Mouse (Mus musculus): ENCODE results near the gene Guk1.
A peak's percentile ranks its signal among the peaks of the same experiment; 100 is the strongest.
"Not testable (repeated sequence)": the region's sequence is repeated elsewhere in the genome, so short reads cannot be mapped to it uniquely, and the experiment has no call there.

The Guk1 gene

GRCm38 (mm10) chr11:59192059-59192386 is at the start of gene Guk1:
Guk1 (minus strand) TSS chr11:59192212.
- no peak for DNase-seq (ENCODE audit: low spot score)

DNA sequence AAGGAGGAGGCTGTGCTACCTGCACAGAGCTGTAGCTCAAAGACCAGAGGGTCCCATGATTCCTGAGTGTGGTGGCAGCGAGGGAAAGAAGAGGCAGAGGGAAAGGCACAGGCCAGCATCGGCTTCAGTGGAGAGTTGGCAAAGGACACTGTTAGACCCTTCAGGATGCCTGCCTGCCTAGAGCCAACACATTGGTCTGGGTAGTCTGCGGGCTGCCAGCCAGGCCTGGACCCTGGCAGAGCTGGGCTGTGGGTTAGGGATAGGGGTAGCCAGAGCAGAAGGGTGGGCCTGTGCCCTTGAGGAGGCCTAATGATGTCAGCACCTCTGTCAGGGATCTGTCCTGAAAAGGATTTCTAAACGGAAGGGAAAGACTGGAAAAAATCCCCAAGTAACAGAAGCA is 47.8 kb upstream of the Guk1 start:
- no peak for DNase-seq (ENCODE audit: low spot score)

GRCm38 (mm10) chr11:59239428-59239785 is 47.4 kb upstream of the Guk1 start:
- DNase-seq (ENCODE audit: low spot score): no peak

DNA sequence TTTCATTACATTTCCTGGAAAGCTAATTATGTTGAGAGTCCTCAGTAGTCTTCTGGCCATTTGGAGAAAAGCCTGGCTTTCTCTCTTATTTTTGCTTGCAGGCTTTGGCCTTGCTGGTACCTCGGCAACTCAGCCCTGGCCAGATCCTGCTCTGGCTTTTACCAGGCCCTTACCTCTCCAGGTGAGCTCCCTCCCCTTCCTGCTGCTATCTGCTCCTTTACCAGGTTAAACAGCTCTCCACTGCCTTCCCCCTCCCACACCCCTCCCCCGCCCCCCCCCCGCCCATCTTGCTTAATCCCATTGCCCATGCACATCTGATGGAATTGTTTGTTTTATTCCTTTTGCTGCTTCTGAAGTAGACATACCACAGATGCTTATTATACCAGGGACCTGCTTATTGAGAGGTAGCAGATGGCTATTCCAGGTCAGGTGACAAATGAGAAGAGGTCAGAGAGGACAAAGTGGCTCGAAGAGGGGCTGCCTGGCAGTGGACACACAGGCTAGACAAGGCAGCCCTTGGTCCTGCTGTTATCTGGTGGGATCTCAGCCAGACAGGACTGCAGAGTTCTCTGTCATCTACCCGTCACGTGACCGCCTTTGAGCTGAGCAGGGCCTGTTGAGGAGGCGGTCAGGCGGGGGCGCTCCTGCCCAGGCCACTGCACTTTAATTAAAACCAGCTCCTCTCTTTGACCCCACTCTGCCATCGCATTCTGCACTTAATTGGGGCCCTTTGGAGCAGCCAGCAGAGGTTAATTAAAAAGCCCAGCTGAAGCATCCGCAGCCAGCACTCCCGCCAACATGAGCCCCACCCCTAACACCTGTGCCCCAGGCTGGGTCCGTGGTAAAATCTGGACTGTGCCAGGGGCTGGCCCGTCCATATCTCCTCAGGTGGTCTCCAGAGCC is 46.8 kb upstream of the Guk1 start:
- DNase-seq (ENCODE audit: low spot score): peak; percentile 57

DNA sequence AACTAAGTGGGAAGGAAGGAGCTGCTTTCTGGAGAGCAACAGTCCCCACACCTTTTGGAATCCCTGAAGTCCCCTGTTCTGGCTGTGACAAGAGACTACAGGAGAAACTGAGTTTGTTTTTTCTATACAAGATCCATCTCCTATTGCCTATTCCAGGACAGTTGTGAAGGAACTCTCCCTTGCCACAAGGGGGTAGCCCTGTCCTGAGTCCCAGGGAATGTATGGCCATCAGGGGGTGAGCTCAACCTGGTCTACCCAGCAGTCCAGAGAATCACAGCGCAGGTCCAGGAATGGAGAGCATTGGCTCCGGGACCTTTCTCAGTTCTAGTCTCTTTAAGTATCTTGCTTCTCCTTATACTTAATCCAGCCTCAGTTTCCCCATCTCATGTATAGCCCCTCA is 40.8 kb upstream of the Guk1 start:
- no peak for DNase-seq (ENCODE audit: low spot score)

- DNase-seq (ENCODE audit: low spot score): peak; percentile 64
Observed at GRCm38 (mm10) chr11:59230144-59230760, 38.2 kb upstream of the Guk1 start.

GRCm38 (mm10) chr11:59228122-59228953 is 36.3 kb upstream of the Guk1 start, which contains the start of gene Arf1:
Arf1 (minus strand) TSS chr11:59228270.
- peak; percentile 96 for DNase-seq (ENCODE audit: low spot score)

- DNase-seq (ENCODE audit: low spot score): no peak
Observed at GRCm38 (mm10) chr11:59227604-59228121, 35.7 kb upstream of the Guk1 start.

DNA sequence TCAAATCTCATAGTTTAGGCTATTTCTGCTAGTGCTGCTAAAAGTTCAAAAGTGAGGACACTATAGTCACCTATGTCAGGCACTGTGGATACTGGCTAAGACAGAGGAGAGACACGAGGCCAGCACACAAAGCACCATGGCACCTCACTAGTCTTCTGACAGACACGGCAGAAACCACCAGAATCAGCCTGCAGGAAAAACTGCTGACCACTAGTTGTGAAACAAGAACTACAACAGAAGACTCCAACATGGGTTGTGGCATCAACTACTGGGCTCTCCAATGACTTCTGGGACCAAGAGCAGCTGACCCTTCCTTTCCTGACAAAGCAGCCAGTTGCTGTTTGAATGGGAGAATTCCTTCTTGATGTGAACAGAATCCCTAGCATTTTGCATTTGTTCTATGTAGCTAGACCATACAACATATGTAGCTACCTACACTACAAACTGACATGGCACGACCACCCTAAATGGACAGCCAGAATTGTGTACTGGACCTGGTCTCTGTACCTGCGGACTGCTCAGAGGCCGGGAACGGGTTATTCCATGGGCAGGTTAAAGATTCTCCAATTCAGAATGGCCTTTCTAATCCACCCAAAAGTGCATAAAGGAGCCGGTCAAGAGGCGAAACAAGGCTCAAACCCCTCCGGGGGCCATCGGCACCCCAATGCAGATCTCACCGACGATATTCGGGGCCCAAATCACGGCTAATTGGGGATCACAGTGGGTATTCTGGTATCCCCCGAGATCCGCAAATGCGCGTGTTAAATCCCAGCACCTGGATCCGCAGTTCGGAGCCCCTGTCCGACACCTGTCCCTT is 35.0 kb upstream of the Guk1 start:
- no peak for DNase-seq (ENCODE audit: low spot score)

GRCm38 (mm10) chr11:59226251-59226650 is 34.2 kb upstream of the Guk1 start:
- DNase-seq (ENCODE audit: low spot score): no peak

GRCm38 (mm10) chr11:59225167-59225566 is 33.2 kb upstream of the Guk1 start:
- DNase-seq (ENCODE audit: low spot score): no peak

DNA sequence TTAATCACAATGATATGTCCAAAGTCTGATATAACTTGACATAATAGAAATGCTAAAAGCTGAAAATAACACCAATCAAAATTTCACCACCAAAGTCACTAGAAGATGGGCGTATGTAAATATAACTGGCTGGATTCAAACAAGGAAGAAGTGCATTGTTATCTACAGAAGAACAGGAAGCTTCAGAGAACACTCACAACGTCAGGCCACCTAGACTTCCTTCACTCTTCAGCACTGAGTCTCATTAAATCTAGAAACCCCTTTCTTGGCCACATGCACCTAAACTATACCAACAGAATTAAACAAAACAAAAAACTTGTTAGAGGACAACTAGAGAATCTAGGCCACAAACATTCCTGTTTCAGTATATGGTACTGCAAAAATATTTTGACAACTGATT is 32.5 kb upstream of the Guk1 start:
- no peak for DNase-seq (ENCODE audit: low spot score)

GRCm38 (mm10) chr11:59224025-59224424 is 32.0 kb upstream of the Guk1 start:
- DNase-seq (ENCODE audit: low spot score): no peak

DNA sequence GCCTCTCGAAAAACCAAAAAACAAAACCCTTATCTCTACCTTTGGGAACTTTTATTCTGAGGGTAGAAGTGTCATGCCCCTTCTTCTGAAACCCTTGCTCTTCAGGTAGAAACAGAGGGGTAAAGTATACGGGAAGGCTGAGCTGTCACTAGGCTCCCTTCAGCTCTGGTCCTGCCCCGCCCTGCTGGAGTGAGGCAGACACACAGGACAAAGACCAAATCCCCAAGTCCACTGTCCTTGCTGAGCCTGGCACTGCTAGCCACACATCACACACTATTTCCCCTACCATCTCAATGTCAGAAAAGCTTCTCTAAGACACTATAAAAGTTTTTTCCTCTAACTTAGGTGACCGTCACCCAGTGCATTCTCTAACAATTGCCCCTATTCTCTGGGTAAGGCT is 30.3 kb upstream of the Guk1 start:
- no peak for DNase-seq (ENCODE audit: low spot score)

GRCm38 (mm10) chr11:59221604-59222003 is 29.6 kb upstream of the Guk1 start:
- DNase-seq (ENCODE audit: low spot score): no peak

DNA sequence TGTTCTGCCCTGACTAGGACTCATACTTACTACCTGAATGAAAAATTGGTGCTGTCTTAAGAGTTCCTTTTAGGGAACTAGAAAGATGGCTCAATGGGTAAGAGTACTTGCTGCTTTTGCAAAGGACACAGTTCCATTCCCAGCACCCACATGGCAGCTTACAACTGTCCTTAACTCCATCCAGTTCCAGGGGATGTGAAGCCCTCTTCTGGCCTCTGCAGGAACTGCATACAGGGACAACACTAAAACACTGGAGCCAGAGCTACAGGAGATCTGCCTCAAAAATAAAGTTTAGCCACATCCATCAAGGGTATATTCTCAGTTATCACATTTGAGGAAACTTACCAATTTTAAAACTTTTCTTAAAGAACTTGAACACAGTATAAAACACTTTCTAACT is 27.1 kb upstream of the Guk1 start:
- no peak for DNase-seq (ENCODE audit: low spot score)

DNA sequence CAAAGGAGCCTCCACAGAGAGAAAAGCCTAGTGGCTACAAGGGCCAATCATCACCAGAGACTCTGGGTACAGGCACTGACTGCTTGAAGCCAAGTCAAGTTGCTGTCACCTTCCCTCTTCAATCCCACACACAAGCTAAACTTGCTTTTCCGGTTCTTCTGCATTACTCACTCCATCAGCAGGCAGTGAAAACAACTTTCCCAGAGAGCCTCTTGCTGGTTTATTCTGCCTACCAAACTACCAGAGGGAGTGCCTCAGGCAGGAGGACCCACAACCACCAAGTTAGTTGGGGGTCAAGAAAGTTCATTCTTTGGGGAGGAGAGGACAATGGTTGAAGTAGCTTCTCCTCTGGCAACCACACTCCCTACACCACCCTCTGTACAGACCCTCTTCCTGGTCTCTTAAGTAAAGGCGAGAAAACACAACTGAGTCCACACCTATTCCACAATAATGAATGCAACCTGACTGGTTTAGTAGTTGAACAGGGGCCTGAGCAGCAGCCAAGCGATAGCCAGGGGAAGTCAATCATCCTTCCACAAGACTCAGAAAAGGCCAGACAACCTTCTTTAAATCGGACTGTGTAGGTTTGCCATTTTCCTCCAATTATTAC is 26.5 kb upstream of the Guk1 start:
- DNase-seq (ENCODE audit: low spot score): peak; percentile 45

DNA sequence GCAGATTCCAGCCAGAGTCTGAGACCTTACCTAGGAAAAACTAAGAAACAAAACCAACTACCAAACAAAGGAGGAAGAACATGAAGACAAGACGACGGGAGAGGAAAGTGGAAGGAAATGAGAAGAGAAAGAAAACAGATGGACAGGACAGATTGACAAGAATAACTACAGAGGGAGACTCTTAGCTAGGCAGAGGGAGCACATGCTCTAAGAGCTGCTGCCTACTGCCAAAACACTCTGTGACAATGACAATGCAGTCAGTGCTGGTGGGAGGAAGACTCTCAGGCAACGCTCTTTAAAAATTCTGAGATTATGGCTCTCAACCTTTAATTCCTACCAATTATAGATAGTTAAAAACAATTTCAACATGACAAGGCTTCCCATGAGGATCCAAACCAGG is 24.9 kb upstream of the Guk1 start:
- DNase-seq (ENCODE audit: low spot score): no peak

GRCm38 (mm10) chr11:59212892-59213494 is 21.0 kb upstream of the Guk1 start:
- DNase-seq (ENCODE audit: low spot score): no peak

- not testable (repeated sequence) for DNase-seq (ENCODE audit: low spot score)
Observed at GRCm38 (mm10) chr11:59212320-59212719, 20.3 kb upstream of the Guk1 start.

DNA sequence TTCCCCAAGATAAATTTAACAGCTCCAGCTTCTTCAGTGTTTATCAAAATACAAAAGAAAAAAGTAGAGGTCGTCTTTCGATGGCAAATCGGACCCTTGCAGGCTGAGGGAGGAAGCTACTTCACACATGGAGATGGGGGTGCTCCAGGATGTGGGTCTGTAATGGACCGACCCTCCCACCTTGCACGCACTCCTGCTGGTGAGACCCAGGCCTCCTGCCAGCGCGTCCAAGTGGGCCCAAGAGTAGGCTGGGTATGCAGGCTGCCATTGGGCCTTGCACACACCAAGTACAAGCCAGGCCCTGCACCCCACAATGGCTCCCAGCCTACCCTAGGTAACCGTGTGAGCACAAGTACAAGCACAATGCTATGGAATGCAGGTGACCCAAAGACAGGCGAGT is 19.5 kb upstream of the Guk1 start:
- not testable (repeated sequence) for DNase-seq (ENCODE audit: low spot score)

Data from urinary bladder, postnatal 25 days (tissue).